Mouse (Mus musculus) heart, adult 11 months (tissue): ENCODE measurements around the gene Arx.

Experiments used
- DNase-seq: peaks from one replicate; pipeline ENCODE4 v3.0.0; 2022

The Arx gene

GRCm38 (mm10) chrX:93286291-93286893 lies at the start of gene Arx:
Gene Arx, plus strand, starts transcription at chrX:93286445.
- peak; percentile 93 for DNase-seq

GRCm38 (mm10) chrX:93251329-93251728 lies 34.9 kb upstream of the Arx start:
- no peak for DNase-seq

- DNase-seq = peak; percentile 8
Measured at GRCm38 (mm10) chrX:93275689-93276088, 10.6 kb upstream of the Arx start.

GRCm38 (mm10) chrX:93279940-93280339 lies 6.3 kb upstream of the Arx start:
- no peak for DNase-seq

- DNase-seq = peak; percentile 82
Measured at GRCm38 (mm10) chrX:93281028-93281723, 5.1 kb upstream of the Arx start.

GRCm38 (mm10) chrX:93281756-93282155 lies 4.5 kb upstream of the Arx start:
- DNase-seq = no peak

GRCm38 (mm10) chrX:93285091-93285490 lies 1.2 kb upstream of the Arx start:
- DNase-seq = no peak

GRCm38 (mm10) chrX:93288339-93288738 lies 2.1 kb downstream of the Arx start:
- DNase-seq = no peak

GRCm38 (mm10) chrX:93289076-93289475 lies 2.8 kb downstream of the Arx start:
- no peak for DNase-seq

- peak; percentile 73 for DNase-seq
Measured at GRCm38 (mm10) chrX:93289851-93290380, 3.7 kb downstream of the Arx start.

- no peak for DNase-seq
Measured at GRCm38 (mm10) chrX:93292031-93292430, 5.8 kb downstream of the Arx start.

GRCm38 (mm10) chrX:93294736-93295490 lies 8.7 kb downstream of the Arx start:
- peak; percentile 66 for DNase-seq

- DNase-seq = no peak
Measured at GRCm38 (mm10) chrX:93295819-93296218, 9.6 kb downstream of the Arx start.

- peak; percentile 79 for DNase-seq
Measured at GRCm38 (mm10) chrX:93297001-93297441, 10.8 kb downstream of the Arx start.

- peak; percentile 72 for DNase-seq
Measured at GRCm38 (mm10) chrX:93299046-93299626, 12.9 kb downstream of the Arx start.

- peak; percentile 57 for DNase-seq
Measured at GRCm38 (mm10) chrX:93299771-93300170, 13.5 kb downstream of the Arx start.

- DNase-seq = no peak
Measured at GRCm38 (mm10) chrX:93300183-93300815, 14.1 kb downstream of the Arx start.

GRCm38 (mm10) chrX:93301798-93302197 lies 15.6 kb downstream of the Arx start:
- DNase-seq = no peak

GRCm38 (mm10) chrX:93305780-93306179 lies 19.5 kb downstream of the Arx start:
- DNase-seq = no peak

- no peak for DNase-seq
Measured at GRCm38 (mm10) chrX:93317577-93317976, 31.3 kb downstream of the Arx start.

GRCm38 (mm10) chrX:93319979-93320378 lies 33.7 kb downstream of the Arx start:
- no peak for DNase-seq

GRCm38 (mm10) chrX:93321336-93321735 lies 35.1 kb downstream of the Arx start:
- DNase-seq = no peak
